Mouse (Mus musculus): ENCODE measurements around the gene Dnm3. TPM values are rescaled to one million over a fixed set of nuclear protein-coding genes. Genes with fewer than 3 reads are reported as not detected.

Gene Dnm3
- polyA plus RNA-seq (2015; fragmentation: Nextera tagmentation; extraction: Ambion mirVana) = 4.4 and 5.8 TPM in 2 replicates

DNA sequence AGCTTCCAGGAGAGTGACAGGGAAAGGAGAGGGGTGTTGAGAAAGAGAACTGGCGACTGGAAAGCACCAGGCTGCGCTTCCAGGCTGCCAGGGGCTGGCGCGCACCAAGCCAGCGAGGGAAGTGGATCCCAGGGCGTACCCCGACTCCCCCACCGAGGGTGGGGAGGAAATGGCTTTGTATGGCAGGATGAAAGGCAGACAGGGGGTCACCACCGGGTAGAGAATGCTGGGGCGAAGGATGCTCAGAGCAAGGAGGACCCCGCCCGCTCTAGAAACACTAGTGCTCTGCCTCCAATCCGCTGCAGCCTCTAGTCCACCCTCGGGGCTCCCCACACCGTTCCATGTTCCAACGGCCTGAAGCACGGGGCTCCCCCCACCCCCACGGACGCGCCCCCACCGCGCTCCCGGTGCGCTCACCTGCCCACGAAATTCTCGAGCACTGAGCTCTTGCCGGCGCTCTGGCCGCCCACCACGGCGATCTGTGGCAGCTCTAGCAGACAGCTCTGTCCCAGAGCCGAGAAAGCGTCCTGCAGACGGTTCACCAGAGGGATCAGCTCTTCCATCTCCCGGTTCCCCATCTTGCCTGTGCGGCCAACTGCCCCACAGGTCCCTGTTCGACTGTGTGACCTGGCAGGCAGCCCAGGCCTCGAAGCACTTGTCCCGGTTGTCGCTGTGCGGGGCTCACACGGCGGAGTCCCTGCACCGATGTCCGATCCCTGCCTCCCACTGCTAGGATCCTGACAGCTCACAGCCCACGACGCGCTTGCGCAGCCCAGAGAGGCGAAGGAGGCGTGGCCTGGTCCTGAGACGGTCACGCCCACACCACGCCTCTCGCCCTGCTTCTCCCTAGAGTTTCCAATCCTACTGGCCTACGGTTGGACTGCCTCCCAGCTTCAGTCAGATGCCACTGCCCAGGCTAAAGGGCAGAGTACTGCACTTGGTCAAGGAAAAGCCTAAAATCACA is at the start of gene Dnm3:
TSS of gene Dnm3 (minus strand) at position 789 of the 964 bp plus-strand sequence.
- Histone ChIP-seq H3K9me3 (no peaks in the 10 kb centered on the region), H3K4me1 (replicated peaks) (peaks cover 4% of the 10 kb centered on the region), H3K36me3 (no peaks in the 10 kb centered on the region), H3K27me3 (replicated peaks) (peaks cover 13% of the 10 kb centered on the region), H3K4me3 (replicated peaks) (peak within 1 kb of the TSS; percentile 52), H3K4me2 (replicated peaks) (peak within 1 kb of the TSS; percentile 89), H3K27ac (no peak within 1 kb of the TSS), H3K9ac (peak within 1 kb of the TSS; percentile 48)
- WGBS = under 1% methylated on average over 56 of the region's 56 CpGs
- peak; percentile 100 for ATAC-seq

DNA sequence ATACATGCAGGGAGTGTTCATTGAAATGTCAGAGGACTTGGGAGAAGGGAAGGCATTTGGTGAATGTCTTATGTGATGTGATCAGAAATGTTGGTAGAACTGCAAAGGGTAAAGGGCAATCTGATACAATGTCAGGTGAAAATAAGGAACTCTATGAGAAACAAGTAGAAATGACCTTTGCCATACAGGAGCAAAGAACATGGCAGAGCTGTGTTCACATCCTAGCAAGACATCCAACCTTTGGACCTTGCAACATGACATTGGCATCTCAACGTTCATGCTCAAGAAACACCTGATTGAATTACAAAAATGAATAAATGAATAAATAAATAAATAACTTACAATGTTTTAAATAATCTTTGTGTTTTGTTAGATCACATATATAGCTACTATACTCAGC is 37.3 kb upstream of the Dnm3 start:
- Histone ChIP-seq H3K9me3 (no peaks in the 10 kb centered on the region), H3K27me3 (replicated peaks) (no peaks in the 10 kb centered on the region), H3K4me3 (replicated peaks) (no peak overlapping the region), H3K27ac (no peak overlapping the region), H3K4me1 (replicated peaks) (no peaks in the 10 kb centered on the region), H3K4me2 (replicated peaks) (no peak overlapping the region), H3K9ac (no peak overlapping the region), H3K36me3 (no peaks in the 10 kb centered on the region)
- 79% methylated on average over 1 of the region's 1 CpGs for WGBS
- no peak; the same call in 1 of the 2 replicates for ATAC-seq

DNA sequence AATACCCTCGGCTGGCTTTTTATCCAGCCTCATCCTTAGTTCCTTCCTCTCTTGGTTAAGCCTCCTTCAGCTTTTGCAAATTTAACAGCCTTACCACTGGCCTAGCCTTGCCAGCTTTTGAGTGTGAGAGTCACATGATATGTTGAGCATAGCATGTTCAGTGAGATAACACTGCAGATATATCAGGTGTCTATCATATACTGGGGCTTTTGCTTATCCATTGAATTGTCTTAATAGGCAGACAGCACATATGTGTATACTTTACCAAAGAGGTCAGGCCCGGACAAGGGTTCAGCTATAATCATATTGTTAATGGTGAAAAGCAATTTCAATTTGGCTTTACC is 32.2 kb upstream of the Dnm3 start:
- Histone ChIP-seq H3K4me2 (replicated peaks) (no peak overlapping the region), H3K4me3 (replicated peaks) (no peak overlapping the region), H3K4me1 (replicated peaks) (no peaks in the 10 kb centered on the region), H3K9me3 (no peaks in the 10 kb centered on the region), H3K36me3 (no peaks in the 10 kb centered on the region), H3K27me3 (replicated peaks) (no peaks in the 10 kb centered on the region), H3K27ac (no peak overlapping the region), H3K9ac (no peak overlapping the region)
- ATAC-seq = no peak
- WGBS = 76% methylated on average over 2 of the region's 2 CpGs

DNA sequence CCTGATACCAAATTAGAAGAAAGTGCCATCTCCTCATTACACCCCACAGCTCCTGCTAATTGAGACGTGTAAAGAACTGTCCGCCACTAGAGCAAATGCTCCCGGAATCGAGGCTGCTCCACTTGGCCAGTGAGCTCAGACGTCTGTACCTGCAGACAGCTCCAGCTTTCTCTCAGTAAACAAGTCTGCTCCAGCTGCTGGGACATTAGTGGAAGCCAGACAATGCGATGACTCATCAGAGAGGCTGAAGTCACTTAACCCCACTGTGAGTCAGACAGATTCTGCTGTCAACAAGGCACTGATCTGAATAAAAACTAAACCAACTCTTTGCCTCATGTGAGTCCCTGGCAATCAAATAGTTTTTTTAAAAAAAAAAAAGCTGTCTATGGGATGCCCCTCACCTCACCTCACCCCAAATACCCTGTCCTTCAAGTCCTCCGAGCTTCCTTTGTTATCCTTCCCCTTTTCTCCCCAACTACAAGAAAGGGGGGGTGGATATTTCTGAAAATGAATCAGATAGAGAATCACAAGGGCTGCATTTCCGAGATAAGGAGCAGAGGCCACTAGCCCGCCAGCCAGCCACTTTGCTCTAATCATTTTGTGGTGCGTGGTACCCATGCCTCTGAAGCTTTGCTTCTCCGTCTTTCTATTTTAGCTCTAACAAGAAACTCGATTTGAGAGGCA is 31.6 kb upstream of the Dnm3 start:
- Histone ChIP-seq H3K9ac (no peak overlapping the region), H3K27me3 (replicated peaks) (no peaks in the 10 kb centered on the region), H3K27ac (no peak overlapping the region), H3K9me3 (no peaks in the 10 kb centered on the region), H3K4me3 (replicated peaks) (no peak overlapping the region), H3K36me3 (no peaks in the 10 kb centered on the region), H3K4me2 (replicated peaks) (no peak overlapping the region), H3K4me1 (replicated peaks) (no peaks in the 10 kb centered on the region)
- 36% methylated on average over 12 of the region's 12 CpGs for WGBS
- peak; percentile 86 for ATAC-seq

DNA sequence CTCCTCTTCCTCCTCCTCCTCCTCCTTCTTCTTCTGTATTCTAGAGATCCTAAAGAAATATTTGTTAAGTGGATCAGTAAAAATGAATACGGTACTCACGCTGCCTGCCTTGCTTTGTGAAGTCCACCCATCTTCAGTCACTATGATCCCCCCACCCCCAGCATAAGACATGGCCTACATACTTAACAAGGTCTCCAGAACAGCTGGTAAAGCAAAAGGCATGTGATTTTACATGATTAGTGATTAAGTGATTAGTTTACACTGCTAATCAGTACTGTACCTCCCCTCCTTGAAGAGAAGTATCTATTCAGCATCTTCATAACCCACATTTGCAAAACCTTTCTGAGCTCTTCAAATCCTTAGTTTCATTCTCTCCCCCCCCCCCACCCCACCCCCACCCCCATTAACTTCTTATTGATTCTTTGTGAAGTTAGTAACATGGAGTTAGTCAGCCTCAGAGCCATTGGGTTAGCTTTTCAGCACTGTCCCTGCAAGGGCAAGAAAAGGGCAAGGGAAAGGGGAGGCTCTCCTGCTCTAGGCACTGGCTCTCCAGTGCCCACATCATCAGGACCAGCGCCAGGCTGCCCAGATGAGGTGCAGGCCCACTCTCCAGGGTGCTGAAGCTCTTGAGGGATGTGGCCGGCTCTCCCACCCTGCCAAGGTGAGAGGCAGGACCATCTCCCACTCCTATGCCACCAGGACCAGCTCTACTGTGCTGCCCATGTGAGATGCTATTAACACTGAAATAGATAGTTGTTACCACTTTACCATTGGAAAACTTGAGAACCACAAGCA is 30.6 kb upstream of the Dnm3 start:
- no peak for ATAC-seq
- 67% methylated on average over 4 of the region's 4 CpGs for WGBS
- Histone ChIP-seq H3K27me3 (replicated peaks) (no peaks in the 10 kb centered on the region), H3K9ac (no peak overlapping the region), H3K9me3 (no peaks in the 10 kb centered on the region), H3K36me3 (no peaks in the 10 kb centered on the region), H3K4me2 (replicated peaks) (no peak overlapping the region), H3K4me3 (replicated peaks) (no peak overlapping the region), H3K27ac (no peak overlapping the region), H3K4me1 (replicated peaks) (no peaks in the 10 kb centered on the region)

DNA sequence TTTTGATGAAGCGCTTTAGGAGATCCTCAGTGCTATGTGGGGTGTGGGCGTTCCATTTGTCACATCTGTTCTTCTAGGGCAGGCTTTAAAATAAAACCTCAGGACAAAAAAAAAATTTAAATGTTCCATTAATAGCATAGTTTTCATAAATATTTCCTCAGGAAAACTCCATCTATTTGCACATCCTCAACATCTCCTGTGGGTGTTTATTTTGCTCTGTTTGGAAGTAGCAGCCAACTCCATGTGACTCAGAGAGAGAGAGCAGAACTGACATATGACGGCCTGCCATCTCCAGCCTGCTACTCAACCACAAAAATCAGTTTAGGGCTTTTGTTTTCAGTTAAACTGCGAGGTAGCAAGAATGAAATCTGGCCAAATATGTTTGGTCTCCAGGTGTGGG is 28.7 kb upstream of the Dnm3 start:
- ATAC-seq = no peak
- Histone ChIP-seq H3K9ac (no peak overlapping the region), H3K36me3 (no peaks in the 10 kb centered on the region), H3K4me3 (replicated peaks) (no peak overlapping the region), H3K4me2 (replicated peaks) (no peak overlapping the region), H3K27me3 (replicated peaks) (no peaks in the 10 kb centered on the region), H3K4me1 (replicated peaks) (no peaks in the 10 kb centered on the region), H3K27ac (no peak overlapping the region), H3K9me3 (no peaks in the 10 kb centered on the region)
- 76% methylated on average over 4 of the region's 4 CpGs for WGBS

DNA sequence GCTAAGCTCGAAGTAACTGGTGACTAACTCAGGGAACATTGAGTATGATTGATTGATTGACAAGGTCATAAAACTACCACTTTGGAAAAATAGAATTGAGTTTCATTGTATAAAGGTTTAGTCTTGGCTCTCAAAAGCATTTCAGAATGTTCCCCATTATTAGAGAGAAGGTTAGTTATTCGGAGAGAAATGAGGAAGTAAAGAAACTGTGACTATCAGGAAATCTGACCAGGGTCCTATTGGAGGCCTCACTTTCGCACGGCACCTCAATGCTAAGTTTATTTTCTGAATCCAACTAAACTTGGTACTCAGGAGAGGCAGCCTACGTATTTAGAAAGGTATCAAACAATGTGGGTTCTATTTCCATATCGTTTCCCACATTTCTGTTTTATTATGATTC is 27.8 kb upstream of the Dnm3 start:
- H3K36me3 ChIP-seq = no peaks in the 10 kb centered on the region
- H3K9ac ChIP-seq = no peak overlapping the region
- 84% methylated on average over 6 of the region's 6 CpGs for WGBS
- H3K4me1 ChIP-seq (replicated peaks) = no peaks in the 10 kb centered on the region
- H3K4me3 ChIP-seq (replicated peaks) = no peak overlapping the region
- H3K4me2 ChIP-seq (replicated peaks) = no peak overlapping the region
- H3K9me3 ChIP-seq = no peaks in the 10 kb centered on the region
- no peak overlapping the region for H3K27ac ChIP-seq
- no peaks in the 10 kb centered on the region for H3K27me3 ChIP-seq (replicated peaks)
- no peak for ATAC-seq

DNA sequence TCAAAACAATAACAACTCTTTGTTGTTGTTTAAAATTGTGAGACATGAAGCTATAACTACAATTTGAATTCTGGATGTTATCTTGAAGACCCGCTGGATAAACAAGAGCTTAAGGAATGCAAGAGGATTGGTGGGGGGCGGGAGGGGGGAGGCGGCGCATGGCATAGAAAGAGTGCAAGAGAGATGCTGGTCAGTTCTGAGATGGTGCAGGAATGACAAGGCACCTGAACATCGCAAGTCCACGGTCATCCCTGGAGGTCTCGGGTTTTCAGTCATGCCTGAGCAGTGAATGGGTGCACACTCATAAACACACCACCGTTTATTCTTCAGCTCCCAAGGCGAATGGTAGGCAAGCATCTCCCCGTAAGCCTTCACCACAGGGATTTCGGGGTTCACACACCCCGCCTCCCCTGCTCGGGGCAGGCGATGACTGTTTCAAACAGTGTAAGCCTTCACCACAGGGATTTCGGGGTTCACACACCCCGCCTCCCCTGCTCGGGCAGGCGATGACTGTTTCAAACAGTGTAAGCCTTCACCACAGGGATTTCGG is 1.2 kb downstream of the Dnm3 start:
- no peaks in the 10 kb centered on the region for H3K36me3 ChIP-seq
- H3K4me3 ChIP-seq (replicated peaks) = peak overlapping the region; percentile 52
- H3K27me3 ChIP-seq (replicated peaks) = peaks cover 13% of the 10 kb centered on the region
- 0 out of 2 replicates have a peak overlapping the region, but pooled peaks have one; percentile 8 for H3K9ac ChIP-seq
- H3K27ac ChIP-seq = no peak overlapping the region
- peak overlapping the region; percentile 89 for H3K4me2 ChIP-seq (replicated peaks)
- peaks cover 4% of the 10 kb centered on the region for H3K4me1 ChIP-seq (replicated peaks)
- no peak; the same call in 1 of the 2 replicates for ATAC-seq
- under 1% methylated on average over 19 of the region's 19 CpGs for WGBS
- H3K9me3 ChIP-seq = no peaks in the 10 kb centered on the region

DNA sequence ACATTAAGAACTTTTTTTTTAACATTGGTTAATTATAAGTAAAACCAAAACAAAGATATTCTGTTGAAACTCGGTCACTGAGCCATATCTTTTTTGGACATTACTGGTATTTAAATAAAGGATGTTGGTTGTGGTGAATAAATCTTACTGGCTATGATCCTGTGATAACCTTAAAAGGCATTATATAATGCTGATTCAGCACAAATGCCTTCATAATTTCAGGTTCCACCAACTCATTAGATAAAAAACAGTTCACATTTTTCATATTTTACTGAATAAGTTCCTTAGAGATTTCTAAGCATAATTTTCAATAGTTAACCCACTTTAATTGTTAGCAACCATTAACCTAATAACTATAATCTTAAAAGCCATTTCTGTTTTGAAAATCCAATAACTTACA is 4.9 kb downstream of the Dnm3 start:
- 81% methylated on average over 1 of the region's 1 CpGs for WGBS
- no peak overlapping the region for H3K4me3 ChIP-seq (replicated peaks)
- H3K4me2 ChIP-seq (replicated peaks) = no peak overlapping the region
- peaks cover 4% of the 10 kb centered on the region for H3K4me1 ChIP-seq (replicated peaks)
- H3K27ac ChIP-seq = no peak overlapping the region
- H3K9ac ChIP-seq = no peak overlapping the region
- no peak for ATAC-seq
- H3K27me3 ChIP-seq (replicated peaks) = peaks cover 13% of the 10 kb centered on the region
- H3K9me3 ChIP-seq = no peaks in the 10 kb centered on the region
- H3K36me3 ChIP-seq = no peaks in the 10 kb centered on the region

DNA sequence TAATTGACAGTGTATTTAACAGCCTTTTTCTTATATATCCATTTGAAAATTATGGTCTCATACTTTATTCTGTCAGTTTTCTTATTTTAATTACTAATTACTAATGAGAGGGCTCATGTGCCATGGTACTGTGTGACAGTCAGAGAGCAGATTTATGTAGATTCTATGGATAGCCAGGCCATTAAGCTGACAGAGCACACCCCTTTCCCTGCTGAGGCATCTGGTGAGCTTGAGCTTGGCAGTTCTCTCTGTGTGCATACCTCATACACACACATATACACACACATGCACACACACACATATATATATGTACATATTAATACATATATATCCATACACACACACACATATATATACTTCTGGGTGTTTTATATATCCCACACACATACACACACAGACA is 6.7 kb downstream of the Dnm3 start:
- ATAC-seq = no peak
- Histone ChIP-seq H3K9ac (no peak overlapping the region), H3K4me2 (replicated peaks) (no peak overlapping the region), H3K9me3 (no peaks in the 10 kb centered on the region), H3K27ac (no peak overlapping the region), H3K27me3 (replicated peaks) (peaks cover 2% of the 10 kb centered on the region), H3K4me3 (replicated peaks) (no peak overlapping the region), H3K36me3 (no peaks in the 10 kb centered on the region), H3K4me1 (replicated peaks) (no peaks in the 10 kb centered on the region)

DNA sequence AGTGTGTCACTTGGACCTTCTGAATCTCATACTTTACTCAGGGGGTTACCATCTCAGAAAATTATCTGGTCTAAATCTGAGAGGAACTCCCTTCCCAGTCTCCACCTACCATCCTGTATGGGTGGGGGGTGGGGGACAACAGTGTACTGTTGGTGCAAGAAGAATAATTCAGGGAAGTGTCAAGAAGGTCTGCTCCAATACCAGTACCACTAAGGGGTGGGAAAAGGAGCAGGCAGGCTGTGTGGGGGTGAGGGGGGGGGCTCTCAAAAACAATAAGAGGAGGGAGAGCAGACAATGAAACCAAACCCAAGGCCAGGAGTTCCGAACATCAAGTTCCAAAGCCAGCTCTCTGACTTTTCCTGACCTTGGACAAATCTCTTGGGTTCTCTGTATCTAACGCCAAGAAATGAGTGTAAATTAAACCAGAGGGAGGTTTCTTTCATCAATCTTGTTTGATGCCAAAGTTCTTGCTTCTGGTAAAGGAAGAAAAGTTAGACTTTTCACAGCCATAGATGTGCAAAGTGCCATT is 8.0 kb downstream of the Dnm3 start:
- no peak overlapping the region for H3K4me2 ChIP-seq (replicated peaks)
- no peaks in the 10 kb centered on the region for H3K36me3 ChIP-seq
- no peaks in the 10 kb centered on the region for H3K9me3 ChIP-seq
- ATAC-seq = no peak
- no peak overlapping the region for H3K27ac ChIP-seq
- no peaks in the 10 kb centered on the region for H3K27me3 ChIP-seq (replicated peaks)
- no peak overlapping the region for H3K4me3 ChIP-seq (replicated peaks)
- no peak overlapping the region for H3K9ac ChIP-seq
- no peaks in the 10 kb centered on the region for H3K4me1 ChIP-seq (replicated peaks)
- WGBS = 49% methylated on average over 2 of the region's 2 CpGs

DNA sequence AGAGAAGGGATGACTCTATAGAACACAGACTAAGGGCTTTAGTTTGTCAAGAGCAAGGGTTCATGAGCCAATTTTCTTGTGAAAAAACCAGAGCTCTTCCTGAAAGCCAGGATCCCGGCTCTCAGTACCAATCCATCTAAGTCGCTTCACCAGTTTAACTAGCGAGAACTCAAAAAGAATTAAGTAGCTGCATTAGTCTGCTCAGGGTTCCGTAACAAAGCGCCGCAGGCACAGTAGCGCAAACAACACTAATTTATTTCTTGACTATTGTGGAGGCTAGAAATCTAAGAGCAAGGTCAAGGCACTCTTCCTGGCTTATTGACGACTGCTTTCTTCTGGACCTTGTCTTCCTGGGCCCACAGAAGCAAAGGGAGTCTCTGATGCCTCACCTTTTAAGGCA is 14.2 kb downstream of the Dnm3 start:
- no peak for ATAC-seq
- 87% methylated on average over 8 of the region's 8 CpGs for WGBS

More for the DNA sequence above, 14.2 kb downstream of the Dnm3 start:
- Histone ChIP-seq H3K9me3 (no peaks in the 10 kb centered on the region), H3K36me3 (no peaks in the 10 kb centered on the region), H3K9ac (no peak overlapping the region), H3K27me3 (replicated peaks) (no peaks in the 10 kb centered on the region), H3K4me1 (replicated peaks) (no peaks in the 10 kb centered on the region), H3K4me2 (replicated peaks) (no peak overlapping the region), H3K4me3 (replicated peaks) (no peak overlapping the region), H3K27ac (no peak overlapping the region)

All from intestine, embryonic 15.5 days (tissue).